Mouse (Mus musculus) heart, embryonic 16.5 days (tissue): ENCODE measurements around the gene Gm11639. TPM values are rescaled to one million over a fixed set of nuclear protein-coding genes. Genes with fewer than 3 reads are reported as not detected.

ENCODE experiments used
- ATAC-seq: fragments of 200-750 bp; cut with Nextera tagmentation; replicated peaks from 2 replicates; pipeline ENCODE4 v1.8.0; 2017; ENCODE audit warnings: moderate number of reproducible peaks; ENCODE audit not compliant: insufficient read depth, low FRiP score; ENCODE audit errors: extremely low read depth
- H3K27ac ChIP-seq: fragments of 300-500 bp; sonication (generic); 2 replicates; pipeline ENCODE4 v1.5.1; 2014; ENCODE audit warnings: mild to moderate bottlenecking, low read length, control low read depth, moderate library complexity
- H3K27me3 ChIP-seq: fragments of 300-500 bp; sonication (generic); 2 replicates; pipeline ENCODE4 v1.6.1; 2014; ENCODE audit warnings: low read length, mixed read lengths; ENCODE audit not compliant: control insufficient read depth, insufficient read depth
- H3K36me3 ChIP-seq: fragments of 300-500 bp; sonication (generic); 2 replicates; pipeline ENCODE4 v1.6.1; 2014; ENCODE audit not compliant: control insufficient read depth, insufficient read depth
- H3K4me1 ChIP-seq: fragments of 300-500 bp; sonication (generic); 2 replicates; pipeline ENCODE4 v1.6.1; 2014; ENCODE audit warnings: low read length, mixed read lengths; ENCODE audit not compliant: control insufficient read depth, insufficient read depth
- H3K4me2 ChIP-seq: fragments of 300-500 bp; sonication (generic); 2 replicates; pipeline ENCODE4 v1.6.1; 2014; ENCODE audit warnings: low read depth, mild to moderate bottlenecking, control low read depth, low read length
- H3K4me3 ChIP-seq: fragments of 300-500 bp; sonication (generic); 2 replicates; pipeline ENCODE4 v1.5.1; 2014; ENCODE audit warnings: mild to moderate bottlenecking, control low read depth, low read length
- H3K9ac ChIP-seq: fragments of 300-500 bp; sonication (generic); 2 replicates; pipeline ENCODE4 v1.6.1; 2014; ENCODE audit warnings: low read length, control low read depth
- H3K9me3 ChIP-seq: fragments of 300-500 bp; sonication (generic); replicated peaks from 2 replicates; pipeline ENCODE4 v1.6.1; 2016; ENCODE audit warnings: low read length; ENCODE audit not compliant: control insufficient read depth
- WGBS: fragments of 180-500 bp; shearing (Covaris S2); extraction: QIAGEN DNeasy Blood & Tissue Kit; methylation state at CpG from one replicate; pipeline ENCODE4 v1.1.7; 2014; 5-methylcytosine and 5-hydroxymethylcytosine counted together
- polyA plus RNA-seq: library from polyadenylated mRNA; unstranded; fragments of >200 nt; fragmentation: Nextera tagmentation; extraction: Ambion mirVana; gene quantifications from 2 replicates; pipeline ENCODE4 v1.2.1, GENCODE M21; 2015

The Gm11639 gene
- polyA plus RNA-seq, 1 experiment from 2014 or later: not detected

- Histone ChIP-seq H3K4me2 (peak overlapping the region; percentile 55), H3K9me3 (no peaks in the 10 kb centered on the region), H3K4me3 (peak overlapping the region; percentile 16), H3K27ac (no peak overlapping the region), H3K4me1 (no peaks in the 10 kb centered on the region), H3K36me3 (no peaks in the 10 kb centered on the region), H3K27me3 (no peaks in the 10 kb centered on the region), H3K9ac (no peak overlapping the region)
- no peak for ATAC-seq
- WGBS: 28% methylated on average over 15 of the region's 15 CpGs
Observed at GRCm38 (mm10) chr11:104981342-104982055, 296.0 kb downstream of the Gm11639 start.

GRCm38 (mm10) chr11:105009232-105009631 lies 323.7 kb downstream of the Gm11639 start:
- H3K27ac ChIP-seq: no peak overlapping the region
- 44% methylated on average over 2 of the region's 2 CpGs for WGBS

DNA sequence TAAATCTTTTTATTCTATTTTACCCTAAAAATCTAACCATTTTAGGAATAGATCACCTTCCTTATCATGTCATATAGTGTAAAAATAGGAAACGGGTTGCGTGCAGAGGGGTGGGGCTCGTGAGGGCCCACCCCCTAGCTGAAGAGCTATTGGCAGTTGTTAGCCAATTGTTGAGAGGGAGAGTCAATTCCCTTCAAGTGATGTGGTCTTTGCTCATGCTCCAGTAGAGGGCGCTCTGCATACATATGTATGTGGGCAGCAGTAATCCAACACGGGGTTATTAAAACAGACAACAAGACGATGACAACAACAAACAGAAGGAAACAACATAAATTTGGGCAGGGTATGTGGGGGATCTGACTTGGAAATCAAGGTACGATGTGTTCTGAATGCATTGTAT lies 335.6 kb downstream of the Gm11639 start:
- no peak overlapping the region for H3K9ac ChIP-seq
- ATAC-seq: no peak
- H3K4me3 ChIP-seq: no peak overlapping the region
- 65% methylated on average over 7 of the region's 7 CpGs for WGBS
- no peak overlapping the region for H3K4me2 ChIP-seq
- H3K36me3 ChIP-seq: no peaks in the 10 kb centered on the region
- H3K27me3 ChIP-seq: no peaks in the 10 kb centered on the region
- H3K9me3 ChIP-seq: no peaks in the 10 kb centered on the region
- no peak overlapping the region for H3K27ac ChIP-seq
- no peaks in the 10 kb centered on the region for H3K4me1 ChIP-seq

More at GRCm38 (mm10) chr11:105009232-105009631, 323.7 kb downstream of the Gm11639 start:
- Histone ChIP-seq H3K9me3 (no peaks in the 10 kb centered on the region), H3K4me1 (no peaks in the 10 kb centered on the region), H3K9ac (no peak overlapping the region), H3K36me3 (no peaks in the 10 kb centered on the region), H3K27me3 (no peaks in the 10 kb centered on the region), H3K4me2 (no peak overlapping the region), H3K4me3 (no peak overlapping the region)
- ATAC-seq: no peak

GRCm38 (mm10) chr11:105028744-105029348 lies 343.3 kb downstream of the Gm11639 start:
- Histone ChIP-seq H3K4me2 (no peak overlapping the region), H3K27ac (no peak overlapping the region), H3K9ac (no peak overlapping the region), H3K9me3 (no peaks in the 10 kb centered on the region), H3K27me3 (no peaks in the 10 kb centered on the region), H3K4me3 (no peak overlapping the region), H3K36me3 (no peaks in the 10 kb centered on the region), H3K4me1 (peaks cover 7% of the 10 kb centered on the region; the same call in 1 of the 2 replicates)
- ATAC-seq: no peak
- 19% methylated on average over 6 of the region's 6 CpGs for WGBS

DNA sequence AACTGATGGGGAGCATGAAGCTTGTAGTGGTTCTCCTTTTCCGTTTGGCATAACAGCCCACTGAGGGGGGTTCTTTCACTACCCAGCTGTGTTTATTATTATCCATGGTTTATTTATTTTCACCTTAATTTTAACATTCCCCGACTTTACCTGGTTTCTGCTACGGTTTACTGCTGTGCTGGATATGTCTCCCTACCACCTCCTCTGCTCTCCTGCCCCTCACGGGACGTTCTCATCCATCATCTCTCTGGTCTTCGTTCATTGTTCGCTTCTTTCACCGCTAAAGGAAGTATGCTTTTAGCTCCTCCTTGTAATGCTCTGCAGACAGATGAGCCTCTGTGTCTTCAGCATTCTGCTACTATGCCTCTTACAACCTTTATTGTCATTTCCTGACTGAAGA lies 344.0 kb downstream of the Gm11639 start:
- no peak for ATAC-seq
- Histone ChIP-seq H3K27ac (no peak overlapping the region), H3K4me2 (no peak overlapping the region), H3K4me1 (peaks cover 7% of the 10 kb centered on the region; the same call in 1 of the 2 replicates), H3K9me3 (no peaks in the 10 kb centered on the region), H3K4me3 (no peak overlapping the region), H3K9ac (no peak overlapping the region), H3K36me3 (no peaks in the 10 kb centered on the region), H3K27me3 (no peaks in the 10 kb centered on the region)
- WGBS: 59% methylated on average over 8 of the region's 8 CpGs

GRCm38 (mm10) chr11:105030229-105030628 lies 344.7 kb downstream of the Gm11639 start:
- H3K9ac ChIP-seq: no peak overlapping the region
- H3K4me1 ChIP-seq: peaks cover 7% of the 10 kb centered on the region; the same call in 1 of the 2 replicates
- H3K27me3 ChIP-seq: no peaks in the 10 kb centered on the region
- no peak overlapping the region for H3K4me3 ChIP-seq
- H3K9me3 ChIP-seq: no peaks in the 10 kb centered on the region
- whole genome bisulfite sequencing: 38% methylated on average over 6 of the region's 6 CpGs
- H3K4me2 ChIP-seq: no peak overlapping the region
- H3K36me3 ChIP-seq: no peaks in the 10 kb centered on the region
- ATAC-seq: no peak
- H3K27ac ChIP-seq: no peak overlapping the region

DNA sequence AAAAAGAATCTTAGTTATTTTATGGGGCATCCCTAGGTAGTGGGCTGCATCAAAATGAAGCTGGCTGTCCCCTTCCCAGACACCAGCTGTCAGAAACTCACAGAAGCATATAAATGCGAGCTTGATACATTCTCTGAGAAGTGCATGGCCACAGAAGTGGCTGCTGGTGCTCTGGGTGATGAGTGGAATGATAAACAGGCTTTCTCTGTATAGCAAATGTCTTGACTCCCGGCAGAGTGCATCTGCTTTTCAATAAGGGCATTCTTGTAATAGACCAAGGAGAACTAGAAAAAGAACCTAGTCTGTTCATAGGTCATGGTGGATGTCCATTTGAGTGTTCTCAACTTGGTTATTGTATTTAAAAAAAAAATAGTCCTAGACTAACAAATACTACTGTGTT lies 345.6 kb downstream of the Gm11639 start:
- 32% methylated on average over 2 of the region's 2 CpGs for WGBS
- H3K36me3 ChIP-seq: no peaks in the 10 kb centered on the region
- no peak overlapping the region for H3K9ac ChIP-seq
- H3K4me2 ChIP-seq: no peak overlapping the region
- no peaks in the 10 kb centered on the region for H3K9me3 ChIP-seq
- no peak overlapping the region for H3K4me3 ChIP-seq
- no peak overlapping the region for H3K27ac ChIP-seq
- peaks cover 7% of the 10 kb centered on the region; the same call in 1 of the 2 replicates for H3K4me1 ChIP-seq
- no peaks in the 10 kb centered on the region for H3K27me3 ChIP-seq
- no peak for ATAC-seq

DNA sequence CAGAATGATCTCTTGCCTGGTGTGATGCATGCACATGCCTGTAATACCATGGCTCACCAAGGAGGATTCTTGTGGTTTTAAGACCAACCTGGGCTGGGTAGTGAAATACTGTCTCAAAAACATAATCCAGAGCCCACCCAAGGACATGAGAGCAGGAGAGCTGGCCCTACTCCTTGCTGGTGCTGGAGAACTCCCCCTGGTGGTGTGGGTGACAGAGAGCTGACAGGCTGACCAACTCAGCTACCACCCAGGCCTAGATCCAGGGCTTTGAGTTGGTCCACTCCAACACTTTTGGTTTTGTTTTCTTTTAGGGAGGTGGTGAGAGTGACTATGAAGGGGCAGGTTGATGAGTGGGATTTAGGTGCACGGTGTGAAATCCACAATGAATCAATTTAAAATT lies 349.6 kb downstream of the Gm11639 start:
- no peaks in the 10 kb centered on the region for H3K4me1 ChIP-seq
- H3K27ac ChIP-seq: no peak overlapping the region
- H3K4me3 ChIP-seq: no peak overlapping the region
- no peaks in the 10 kb centered on the region for H3K27me3 ChIP-seq
- no peak for ATAC-seq
- no peak overlapping the region for H3K4me2 ChIP-seq
- no peaks in the 10 kb centered on the region for H3K9me3 ChIP-seq
- H3K36me3 ChIP-seq: no peaks in the 10 kb centered on the region
- H3K9ac ChIP-seq: no peak overlapping the region
- WGBS: 88% methylated on average over 1 of the region's 1 CpGs

DNA sequence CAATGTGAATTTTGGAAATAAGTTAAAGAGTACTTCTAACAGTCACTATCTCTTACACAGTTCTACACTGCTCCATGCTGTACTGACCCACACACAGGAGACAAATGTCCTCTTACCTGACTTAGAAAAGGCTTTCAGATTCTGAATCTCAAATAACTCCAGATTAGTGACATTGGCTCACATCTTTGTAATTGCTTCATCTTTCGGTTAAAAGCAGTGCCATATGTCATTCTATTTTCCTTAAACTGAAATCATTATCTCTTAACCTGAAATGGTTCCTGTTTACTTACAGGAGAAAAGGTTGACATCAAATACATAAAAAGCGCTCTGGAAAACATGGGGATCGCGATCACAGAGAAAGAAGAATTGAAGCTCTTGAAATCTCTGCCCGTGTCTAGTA lies 377.8 kb downstream of the Gm11639 start, which contains the start of gene Efcab3:
TSS of gene Efcab3 (plus strand) at position 301 of the 400 bp plus-strand sequence.
- H3K4me2 ChIP-seq: no peak within 1 kb of the TSS
- no peak for ATAC-seq
- no peak within 1 kb of the TSS for H3K27ac ChIP-seq
- no peaks in the 10 kb centered on the region for H3K36me3 ChIP-seq
- no peak within 1 kb of the TSS for H3K4me3 ChIP-seq
- H3K4me1 ChIP-seq: no peaks in the 10 kb centered on the region
- WGBS: 82% methylated on average over 5 of the region's 5 CpGs
- no peak within 1 kb of the TSS for H3K9ac ChIP-seq
- no peaks in the 10 kb centered on the region for H3K27me3 ChIP-seq
- no peaks in the 10 kb centered on the region for H3K9me3 ChIP-seq
